Comparison of ENCODE assay signal across 23 mouse cellular contexts in genomic region chrX:121301915-121302314, GRCm38 (mm10).
DNase-seq lines count a peak whose midpoint lies in the region; ATAC-seq lines count a peak whose summit lies in the region.
"Had no signal": no experiment of that assay in that cellular context is flagged by ENCODE, and none has a peak within 500 bp of the region (broad histone marks: within the 10 kb centered on the region; RNA-seq: fewer than 3 reads in every experiment).

No protein-coding gene starts in this region.

- H3K27me3 ChIP-seq in limb, embryonic 13.5 days = no peaks in the 10 kb centered on the region
- H3K27me3 ChIP-seq in forebrain, embryonic 13.5 days = no peaks in the 10 kb centered on the region
- H3K27me3 ChIP-seq: forebrain, embryonic 12.5 days; liver, embryonic 13.5 days; lung, embryonic 15.5 days; neural tube, embryonic 12.5 days had no signal

- no peaks in the 10 kb centered on the region for H3K36me3 ChIP-seq in limb, embryonic 13.5 days
- no peaks in the 10 kb centered on the region for H3K36me3 ChIP-seq in forebrain, embryonic 13.5 days (ENCODE audit: poor library complexity, severe bottlenecking)
- H3K36me3 ChIP-seq: forebrain, embryonic 12.5 days; heart, embryonic 10.5 days; liver, embryonic 13.5 days; lung, embryonic 15.5 days; midbrain, embryonic 10.5 days; neural tube, embryonic 12.5 days had no signal

- H3K4me3 ChIP-seq in limb, embryonic 13.5 days = no peak overlapping the region
- no peak overlapping the region for H3K4me3 ChIP-seq in forebrain, embryonic 13.5 days
- H3K4me3 ChIP-seq: forebrain, embryonic 12.5 days; heart, embryonic 10.5 days; layer of hippocampus, adult 2 months; liver, embryonic 13.5 days; lung, embryonic 15.5 days; midbrain, embryonic 10.5 days; neural tube, embryonic 12.5 days had no signal

- no peaks in the 10 kb centered on the region for H3K9me3 ChIP-seq in limb, embryonic 13.5 days
- no peaks in the 10 kb centered on the region for H3K9me3 ChIP-seq in forebrain, embryonic 13.5 days (replicated peaks)
- H3K9me3 ChIP-seq: forebrain, embryonic 12.5 days; heart, embryonic 10.5 days; liver, embryonic 13.5 days; lung, embryonic 15.5 days; midbrain, embryonic 10.5 days; neural tube, embryonic 12.5 days had no signal

- 28% methylated on average over 6 of the region's 6 CpGs for WGBS in limb, embryonic 13.5 days
- 41% methylated on average over 6 of the region's 6 CpGs for WGBS in forebrain, embryonic 13.5 days

- H3K27ac ChIP-seq in limb, embryonic 13.5 days = no peak overlapping the region
- no peak overlapping the region for H3K27ac ChIP-seq in forebrain, embryonic 13.5 days
- H3K27ac ChIP-seq: forebrain, embryonic 12.5 days; heart, embryonic 10.5 days; layer of hippocampus, adult 2 months; liver, embryonic 13.5 days; lung, embryonic 15.5 days; macrophage; midbrain, embryonic 10.5 days; neural tube, embryonic 12.5 days had no signal

- H3K4me1 ChIP-seq in limb, embryonic 13.5 days = no peaks in the 10 kb centered on the region; the same call in 1 of the 2 replicates
- no peaks in the 10 kb centered on the region for H3K4me1 ChIP-seq in forebrain, embryonic 13.5 days
- H3K4me1 ChIP-seq: forebrain, embryonic 12.5 days; heart, embryonic 10.5 days; liver, embryonic 13.5 days; lung, embryonic 15.5 days; midbrain, embryonic 10.5 days; neural tube, embryonic 12.5 days had no signal

- no peak overlapping the region for H3K4me2 ChIP-seq in limb, embryonic 13.5 days (replicated peaks)
- H3K4me2 ChIP-seq in forebrain, embryonic 13.5 days = no peak overlapping the region
- H3K4me2 ChIP-seq: forebrain, embryonic 12.5 days; liver, embryonic 13.5 days; lung, embryonic 15.5 days; neural tube, embryonic 12.5 days had no signal

- no peak overlapping the region for H3K9ac ChIP-seq in limb, embryonic 13.5 days
- H3K9ac ChIP-seq in forebrain, embryonic 13.5 days = no peak overlapping the region
- H3K9ac ChIP-seq: forebrain, embryonic 12.5 days; liver, embryonic 13.5 days; lung, embryonic 15.5 days; neural tube, embryonic 12.5 days had no signal

- DNase-seq in cerebellum, postnatal 10 days = peak; percentile 12 to 14
- DNase-seq in cerebellum, adult 11-12 months = no peak
- DNase-seq in kidney, postnatal 10 days = peak; percentile 10
- no peak for DNase-seq in kidney, adult 11 months
- peak; percentile 24 for DNase-seq in retina, postnatal 1 day
- DNase-seq in retina, embryonic 14.5 days (ENCODE audit: low spot score) = no peak
- DNase-seq: adrenal gland, postnatal 14 days; cerebellum, adult 11 months; liver, embryonic 13.5 days; spleen, adult 18-20 months; thymus, adult 18-20 months; thymus, postnatal 4 days had no signal

- ATAC-seq in limb, embryonic 13.5 days (ENCODE audit: low FRiP score, low read depth) = peak; percentile 81
- no peak for ATAC-seq in forebrain, embryonic 13.5 days
- ATAC-seq: activated CD4-positive, CD25-positive, alpha-beta regulatory T cell, adult 4 months; inflammation-experienced regulatory T-cells, adult 6 months had no signal

Comparison
In these comparisons a context has a peak if more than half of its experiments do, and no peak if none do; other contexts are left out.
1. DNase-seq: peak in cerebellum, postnatal 10 days (2 of 2), kidney, postnatal 10 days (single experiment) and retina, postnatal 1 day (single experiment); none in cerebellum, adult 11-12 months (single experiment), kidney, adult 11 months (single experiment) and retina, embryonic 14.5 days (single experiment).